15 mouse cellular contexts compared by ENCODE assay signal in genomic region chr10:11323202-11323898, GRCm38 (mm10). TPM values are rescaled to one million over a fixed set of nuclear protein-coding genes. Genes with fewer than 3 reads are reported as not detected.
A peak's percentile ranks its signal among the peaks of the same experiment; 100 is the strongest.
DNase-seq lines count a peak whose midpoint lies in the region; ATAC-seq and TF ChIP-seq lines count a peak whose summit lies in the region.
"Had no signal": no experiment of that assay in that cellular context is flagged by ENCODE, and none has a peak within 500 bp of the region (broad histone marks: within the 10 kb centered on the region; RNA-seq: fewer than 3 reads in every experiment).

No protein-coding gene starts in this region.

- no peak overlapping the region for H3K4me2 ChIP-seq in stomach, embryonic 14.5 days (replicated peaks; ENCODE audit: low read depth, low read length)
- H3K4me2 ChIP-seq in stomach, postnatal 0 days (replicated peaks; ENCODE audit: low read depth), result no peak overlapping the region
- H3K4me2 ChIP-seq in liver, embryonic 14.5 days (ENCODE audit: low read depth), result peak overlapping the region; percentile 30
- no peak overlapping the region for H3K4me2 ChIP-seq in midbrain, embryonic 14.5 days (ENCODE audit: low read length)
- no peak overlapping the region for H3K4me2 ChIP-seq in midbrain, embryonic 15.5 days
- H3K4me2 ChIP-seq: embryonic facial prominence, embryonic 15.5 days; limb, embryonic 13.5 days had no signal

- no peak overlapping the region for H3K4me3 ChIP-seq in stomach, embryonic 14.5 days (ENCODE audit: low read depth, low read length)
- H3K4me3 ChIP-seq in stomach, postnatal 0 days (ENCODE audit: low read depth, low read length), result no peak overlapping the region
- H3K4me3 ChIP-seq in liver, embryonic 14.5 days (ENCODE audit: insufficient read depth in 1 of 2, low read depth in 2 of 2, low read length in 2 of 2), result no peak overlapping the region
- no peak overlapping the region for H3K4me3 ChIP-seq in midbrain, embryonic 14.5 days (replicated peaks; ENCODE audit: low read depth, low read length)
- no peak overlapping the region for H3K4me3 ChIP-seq in midbrain, embryonic 15.5 days
- H3K4me3 ChIP-seq: embryonic facial prominence, embryonic 15.5 days; gastrocnemius, adult 2 months; limb, embryonic 13.5 days had no signal

- peak; percentile 14; the same call in 1 of the 2 replicates for ATAC-seq in stomach, embryonic 14.5 days (ENCODE audit: insufficient number of reproducible peaks, insufficient read depth, low FRiP score, low read depth)
- ATAC-seq in stomach, postnatal 0 days (ENCODE audit: low FRiP score, low TSS enrichment), result no peak
- ATAC-seq in erythroblast, adult 5-6 weeks (replicated peaks; ENCODE audit: low FRiP score, poor library complexity, severe bottlenecking), result peak; percentile 93
- ATAC-seq in liver, embryonic 14.5 days (ENCODE audit: insufficient read depth), result peak; percentile 97
- ATAC-seq in midbrain, embryonic 14.5 days (ENCODE audit: low FRiP score, low TSS enrichment), result no peak
- no peak for ATAC-seq in midbrain, embryonic 15.5 days (replicated peaks)
- ATAC-seq: hindbrain, postnatal 0 days had no signal

- no peak for TF ChIP-seq CTCF in stomach, postnatal 0 days (IDR thresholded peaks at IDR 0.05; ENCODE audit: low read depth)
- no peak for TF ChIP-seq CTCF in liver, embryonic 14.5 days (IDR thresholded peaks at IDR 0.05; ENCODE audit: low read depth)

- WGBS in stomach, embryonic 14.5 days, result 80% methylated on average over 4 of the region's 4 CpGs
- WGBS in stomach, postnatal 0 days, result 77% methylated on average over 4 of the region's 4 CpGs
- 43% methylated on average over 4 of the region's 4 CpGs for WGBS in liver, embryonic 14.5 days (ENCODE audit: insufficient replicate concordance)
- WGBS in midbrain, embryonic 14.5 days, result 80% methylated on average over 4 of the region's 4 CpGs
- 76% methylated on average over 4 of the region's 4 CpGs for WGBS in midbrain, embryonic 15.5 days

- no peaks in the 10 kb centered on the region for H3K4me1 ChIP-seq in stomach, embryonic 14.5 days (ENCODE audit: control insufficient read depth, insufficient read depth, low read length)
- no peaks in the 10 kb centered on the region for H3K4me1 ChIP-seq in stomach, postnatal 0 days (replicated peaks; ENCODE audit: control insufficient read depth, insufficient read depth)
- peaks cover 26 to 33% of the 10 kb centered on the region in 2 experiments for H3K4me1 ChIP-seq in liver, embryonic 14.5 days (replicated peaks; ENCODE audit: control insufficient read depth in 2 of 2, insufficient read depth in 2 of 2, low read length in 1 of 2)
- no peaks in the 10 kb centered on the region for H3K4me1 ChIP-seq in midbrain, embryonic 14.5 days (ENCODE audit: control insufficient read depth, insufficient read depth, low read length)
- no peaks in the 10 kb centered on the region for H3K4me1 ChIP-seq in midbrain, embryonic 15.5 days
- H3K4me1 ChIP-seq: embryonic facial prominence, embryonic 15.5 days; limb, embryonic 13.5 days had no signal

- no peak for TF ChIP-seq EP300 in stomach, postnatal 0 days (optimal IDR thresholded peaks at IDR 0.05)
- peak; percentile 87 for TF ChIP-seq EP300 in liver, embryonic 14.5 days (IDR thresholded peaks at IDR 0.05; ENCODE audit: low read depth)

- H3K36me3 ChIP-seq in stomach, embryonic 14.5 days (ENCODE audit: control insufficient read depth, insufficient read depth, low read length), result no peaks in the 10 kb centered on the region
- no peaks in the 10 kb centered on the region for H3K36me3 ChIP-seq in stomach, postnatal 0 days (ENCODE audit: control insufficient read depth, insufficient read depth, low read length)
- H3K36me3 ChIP-seq in liver, embryonic 14.5 days (replicated peaks; ENCODE audit: control insufficient read depth, insufficient read depth, low read depth), result no peaks in the 10 kb centered on the region
- H3K36me3 ChIP-seq in midbrain, embryonic 14.5 days (ENCODE audit: control insufficient read depth, insufficient read depth, low read length), result no peaks in the 10 kb centered on the region
- no peaks in the 10 kb centered on the region for H3K36me3 ChIP-seq in midbrain, embryonic 15.5 days (replicated peaks)
- H3K36me3 ChIP-seq: embryonic facial prominence, embryonic 15.5 days; limb, embryonic 13.5 days had no signal

- H3K9ac ChIP-seq in stomach, embryonic 14.5 days (replicated peaks; ENCODE audit: low read depth, low read length), result no peak overlapping the region
- H3K9ac ChIP-seq in stomach, postnatal 0 days (ENCODE audit: low read length), result no peak overlapping the region
- H3K9ac ChIP-seq in liver, embryonic 14.5 days (replicated peaks), result peak overlapping the region; percentile 40
- no peak overlapping the region for H3K9ac ChIP-seq in midbrain, embryonic 14.5 days (replicated peaks; ENCODE audit: low read length)
- no peak overlapping the region for H3K9ac ChIP-seq in midbrain, embryonic 15.5 days
- H3K9ac ChIP-seq: embryonic facial prominence, embryonic 15.5 days; limb, embryonic 13.5 days had no signal

- no peaks in the 10 kb centered on the region for H3K9me3 ChIP-seq in stomach, embryonic 14.5 days (ENCODE audit: control insufficient read depth, low read depth, low read length)
- no peaks in the 10 kb centered on the region for H3K9me3 ChIP-seq in stomach, postnatal 0 days (ENCODE audit: control insufficient read depth, low read length)
- H3K9me3 ChIP-seq in liver, embryonic 14.5 days (ENCODE audit: control insufficient read depth, low read length), result no peaks in the 10 kb centered on the region
- no peaks in the 10 kb centered on the region for H3K9me3 ChIP-seq in midbrain, embryonic 14.5 days (ENCODE audit: control insufficient read depth, low read length)
- H3K9me3 ChIP-seq in midbrain, embryonic 15.5 days, result no peaks in the 10 kb centered on the region
- H3K9me3 ChIP-seq: embryonic facial prominence, embryonic 15.5 days; limb, embryonic 13.5 days had no signal

- no peak overlapping the region for H3K27ac ChIP-seq in stomach, embryonic 14.5 days (ENCODE audit: low read length)
- no peak overlapping the region for H3K27ac ChIP-seq in stomach, postnatal 0 days (replicated peaks)
- H3K27ac ChIP-seq in liver, embryonic 14.5 days, result peak overlapping the region; percentile 83
- no peak overlapping the region for H3K27ac ChIP-seq in midbrain, embryonic 14.5 days (replicated peaks; ENCODE audit: low read depth, low read length)
- H3K27ac ChIP-seq in midbrain, embryonic 15.5 days, result no peak overlapping the region
- H3K27ac ChIP-seq: embryonic facial prominence, embryonic 15.5 days; gastrocnemius, adult 2 months; hindbrain, postnatal 0 days; limb, embryonic 13.5 days had no signal

- H3K27me3 ChIP-seq in stomach, embryonic 14.5 days (ENCODE audit: control insufficient read depth, insufficient read depth, low read length), result no peaks in the 10 kb centered on the region
- H3K27me3 ChIP-seq in stomach, postnatal 0 days (ENCODE audit: control insufficient read depth, insufficient read depth, low read length), result no peaks in the 10 kb centered on the region
- no peaks in the 10 kb centered on the region for H3K27me3 ChIP-seq in liver, embryonic 14.5 days (ENCODE audit: control insufficient read depth, insufficient read depth, low read length)
- H3K27me3 ChIP-seq in midbrain, embryonic 14.5 days (ENCODE audit: control insufficient read depth, insufficient read depth, low read length), result no peaks in the 10 kb centered on the region
- no peaks in the 10 kb centered on the region for H3K27me3 ChIP-seq in midbrain, embryonic 15.5 days (replicated peaks)
- H3K27me3 ChIP-seq: embryonic facial prominence, embryonic 15.5 days; limb, embryonic 13.5 days had no signal

- DNase-seq in stomach, postnatal 0 days (ENCODE audit: low spot score), result no peak
- peak; percentile 70 to 73 (median 72) for DNase-seq in liver, embryonic 14.5 days (ENCODE audit: low read depth in 3 of 3, low spot score in 3 of 3)
- DNase-seq in telencephalon, adult 2 months (ENCODE audit: low read depth, low spot score), result peak; percentile 68
- DNase-seq in midbrain, embryonic 14.5 days, result no peak
- DNase-seq in adrenal gland, postnatal 25 days, result no peak
- DNase-seq: cerebellum, adult 9-10 months; gastrocnemius, adult 2 months; kidney, postnatal 36 days; lung, postnatal 36 days had no signal

RNA-seq across cellular contexts. Expression of gene Epm2a, which starts 19.9 kb away (rescaled TPM):
- 1.4 and 1.5 TPM in 2 replicates for polyA plus RNA-seq in stomach, embryonic 14.5 days (2014; fragmentation: Nextera tagmentation; extraction: Ambion mirVana)
- polyA plus RNA-seq in stomach, postnatal 0 days (2015; fragmentation: Nextera tagmentation; extraction: Ambion mirVana), result 0.54 and 0.58 TPM in 2 replicates
- 0.77 and 1.5 TPM in 2 replicates for total RNA-seq in erythroblast, adult 5-6 weeks (2015; ENCODE audit: low replicate concordance)
- total RNA-seq in erythroblast, adult 5-6 weeks (2017; ENCODE audit: low replicate concordance), result 1.1 and 1.8 TPM in 2 replicates
- 0.22 and 0.26 TPM in 2 replicates for polyA plus RNA-seq in liver, embryonic 14.5 days (2012; rRNA removed)
- polyA plus RNA-seq in liver, embryonic 14.5 days (2014; fragmentation: Nextera tagmentation; extraction: Ambion mirVana), result 0.05 and 0.16 TPM in 2 replicates
- polyA plus RNA-seq in midbrain, embryonic 14.5 days (2014; fragmentation: Nextera tagmentation; extraction: Ambion mirVana), result 1.9 and 2.9 TPM in 2 replicates
- 9.5 and 15.1 TPM in 2 replicates for total RNA-seq in adrenal gland, postnatal 25 days (2021)
- polyA plus RNA-seq in midbrain, embryonic 15.5 days (2015; fragmentation: Nextera tagmentation; extraction: Ambion mirVana), result 1.4 and 1.6 TPM in 2 replicates

RNA-seq across cellular contexts. Expression of gene Fbxo30, which starts 42.2 kb away (rescaled TPM):
- polyA plus RNA-seq in stomach, embryonic 14.5 days (2014; fragmentation: Nextera tagmentation; extraction: Ambion mirVana), result 29.5 and 29.9 TPM in 2 replicates
- polyA plus RNA-seq in stomach, postnatal 0 days (2015; fragmentation: Nextera tagmentation; extraction: Ambion mirVana), result 12.6 and 13.0 TPM in 2 replicates
- 358 and 372 TPM in 2 replicates for total RNA-seq in erythroblast, adult 5-6 weeks (2015; ENCODE audit: low replicate concordance)
- total RNA-seq in erythroblast, adult 5-6 weeks (2017; ENCODE audit: low replicate concordance), result 591 and 674 TPM in 2 replicates
- 8.0 and 12.3 TPM in 2 replicates for polyA plus RNA-seq in liver, embryonic 14.5 days (2012; rRNA removed)
- polyA plus RNA-seq in liver, embryonic 14.5 days (2014; fragmentation: Nextera tagmentation; extraction: Ambion mirVana), result 38.4 and 40.9 TPM in 2 replicates
- 13.8 and 21.3 TPM in 2 replicates for polyA plus RNA-seq in midbrain, embryonic 14.5 days (2014; fragmentation: Nextera tagmentation; extraction: Ambion mirVana)
- 23.3 and 26.2 TPM in 2 replicates for total RNA-seq in adrenal gland, postnatal 25 days (2021)
- 21.9 and 22.3 TPM in 2 replicates for polyA plus RNA-seq in midbrain, embryonic 15.5 days (2015; fragmentation: Nextera tagmentation; extraction: Ambion mirVana)

Comparison
In these comparisons a context has a peak if more than half of its experiments do, and no peak if none do; other contexts are left out.
1. ATAC-seq: peak in stomach, embryonic 14.5 days (single experiment), erythroblast, adult 5-6 weeks (single experiment) and liver, embryonic 14.5 days (single experiment); none in stomach, postnatal 0 days (single experiment), midbrain, embryonic 14.5 days (single experiment) and midbrain, embryonic 15.5 days (single experiment).
2. DNase-seq: peak in liver, embryonic 14.5 days (3 of 3) and telencephalon, adult 2 months (single experiment); none in stomach, postnatal 0 days (single experiment), midbrain, embryonic 14.5 days (single experiment) and adrenal gland, postnatal 25 days (single experiment).